Mouse (Mus musculus): ENCODE measurements around the gene Lmna.
A peak's percentile ranks its signal among the peaks of the same experiment; 100 is the strongest.

Gene Lmna

GRCm38 (mm10) chr3:88538271-88539145 is 28.8 kb upstream of the Lmna start:
- no peak for DNase-seq

GRCm38 (mm10) chr3:88537146-88537545 is 27.4 kb upstream of the Lmna start:
- DNase-seq, result peak; percentile 54

GRCm38 (mm10) chr3:88536103-88536930 is 26.6 kb upstream of the Lmna start:
- DNase-seq, result peak; percentile 91

GRCm38 (mm10) chr3:88535527-88535926 is 25.8 kb upstream of the Lmna start:
- DNase-seq, result no peak

- no peak for DNase-seq
These were observed 25.2 kb upstream of the Lmna start for GRCm38 (mm10) chr3:88535005-88535404.

- no peak for DNase-seq
These were observed 23.9 kb upstream of the Lmna start for GRCm38 (mm10) chr3:88533706-88534105.

GRCm38 (mm10) chr3:88532689-88533511 is 23.1 kb upstream of the Lmna start:
- DNase-seq, result no peak

GRCm38 (mm10) chr3:88532299-88532674 is 22.5 kb upstream of the Lmna start, which contains the start of gene Mex3a:
TSS of gene Mex3a (plus strand) at chr3:88532395.
- no peak for DNase-seq

- peak; percentile 89 for DNase-seq
These were observed 21.9 kb upstream of the Lmna start for GRCm38 (mm10) chr3:88531348-88532298.

GRCm38 (mm10) chr3:88530082-88530864 is 20.5 kb upstream of the Lmna start:
- no peak for DNase-seq

GRCm38 (mm10) chr3:88529204-88530000 is 19.6 kb upstream of the Lmna start:
- DNase-seq, result no peak

- DNase-seq, result no peak
These were observed 18.9 kb upstream of the Lmna start for GRCm38 (mm10) chr3:88528646-88529045.

- DNase-seq, result no peak
These were observed 17.8 kb upstream of the Lmna start for GRCm38 (mm10) chr3:88527565-88527964.

GRCm38 (mm10) chr3:88526157-88527131 is 16.7 kb upstream of the Lmna start:
- DNase-seq, result peak; percentile 93

- DNase-seq, result no peak
These were observed 15.3 kb upstream of the Lmna start for GRCm38 (mm10) chr3:88525021-88525420.

- no peak for DNase-seq
These were observed 13.3 kb upstream of the Lmna start for GRCm38 (mm10) chr3:88523027-88523426.

- peak; percentile 79 for DNase-seq
These were observed 12.1 kb upstream of the Lmna start for GRCm38 (mm10) chr3:88521803-88522331.

GRCm38 (mm10) chr3:88521156-88521555 is 11.4 kb upstream of the Lmna start:
- no peak for DNase-seq
